Mouse (Mus musculus) adrenal gland, adult 18-20 months (tissue): ENCODE measurements around the gene Flad1. TPM values are rescaled to one million over a fixed set of nuclear protein-coding genes. Genes with fewer than 3 reads are reported as not detected.

ENCODE experiments used
- DNase-seq, 2 experiments: peaks; one replicate each; pipeline ENCODE4 v3.0.0; 2021 to 2022; ENCODE audit warnings: low spot score in 2 of 2
- long read RNA-seq, 2 experiments: library from polyadenylated mRNA; stranded (forward); transcript quantifications; one replicate each; pipeline ENCODE4 v2.0.0; 2021
- total RNA-seq, 2 experiments: library from RNA; stranded (reverse); gene quantifications; 1 replicate in 1 of 2; 2 replicates in 1 of 2; pipeline ENCODE4 v1.2.3; 2021

Flad1 gene
- total RNA-seq = 10 to 100 TPM; 28.6 to 37.6 TPM
- long read RNA-seq, experiment 1, transcript Flad1-204 (8 exons, 2,892 nt) = major isoform, 22 of 50 reads
- long read RNA-seq, experiment 1, transcript Flad1-202 (8 exons, 2,238 nt) = minor isoform, 7 of 50 reads
- long read RNA-seq, experiment 1, partial matches to known transcripts = 5 of 50 reads
- long read RNA-seq, experiment 1, other reads (novel, unspliced or antisense) = 16 of 50 reads
- long read RNA-seq, experiment 2, transcript Flad1-202 (8 exons, 2,238 nt) = minor isoform, 13 of 93 reads
- long read RNA-seq, experiment 2, transcript Flad1-204 (8 exons, 2,892 nt) = major isoform, 53 of 93 reads
- long read RNA-seq, experiment 2, partial matches to known transcripts = 9 of 93 reads
- long read RNA-seq, experiment 2, other reads (novel, unspliced or antisense) = 18 of 93 reads

- DNase-seq = peak; percentile 93 to 96
Observed at GRCm38 (mm10) chr3:89411490-89412393, at the start of gene Flad1. TSS of gene Flad1 (minus strand) at chr3:89411870.

- DNase-seq = peak; percentile 91 to 93
Observed at GRCm38 (mm10) chr3:89458965-89459807, 47.5 kb upstream of the Flad1 start.

- no peak for DNase-seq
Observed at GRCm38 (mm10) chr3:89458372-89458964, 46.8 kb upstream of the Flad1 start.

GRCm38 (mm10) chr3:89456726-89457665 is 45.3 kb upstream of the Flad1 start:
- peak; percentile 68 to 72 for DNase-seq

GRCm38 (mm10) chr3:89455786-89456285 is 44.2 kb upstream of the Flad1 start:
- no peak for DNase-seq

- no peak for DNase-seq
Observed at GRCm38 (mm10) chr3:89454401-89455177, 42.9 kb upstream of the Flad1 start, which contains the start of gene Pmvk. TSS of gene Pmvk (plus strand) at chr3:89454541.

GRCm38 (mm10) chr3:89451916-89452315 is 40.2 kb upstream of the Flad1 start:
- no peak for DNase-seq

GRCm38 (mm10) chr3:89449541-89449940 is 37.9 kb upstream of the Flad1 start:
- peak; percentile 73 to 79 for DNase-seq

GRCm38 (mm10) chr3:89448720-89449537 is 37.3 kb upstream of the Flad1 start:
- DNase-seq = peak; percentile 51 to 53

- DNase-seq = peak in 1 of 2 experiments; percentile 42
Observed at GRCm38 (mm10) chr3:89440691-89441090, 29.0 kb upstream of the Flad1 start.

GRCm38 (mm10) chr3:89437269-89437668 is 25.6 kb upstream of the Flad1 start:
- DNase-seq = no peak

- peak; percentile 42 to 53 for DNase-seq
Observed at GRCm38 (mm10) chr3:89436176-89437113, 24.8 kb upstream of the Flad1 start, which contains the start of gene Pbxip1. TSS of gene Pbxip1 (plus strand) at chr3:89436706.

GRCm38 (mm10) chr3:89435041-89435440 is 23.4 kb upstream of the Flad1 start:
- no peak for DNase-seq

GRCm38 (mm10) chr3:89434532-89434931 is 22.9 kb upstream of the Flad1 start:
- DNase-seq = no peak

GRCm38 (mm10) chr3:89432606-89433005 is 20.9 kb upstream of the Flad1 start:
- DNase-seq = no peak
